Mouse (Mus musculus) layer of hippocampus, postnatal 10 days (tissue): ENCODE data around the gene Cd109. TPM values are rescaled to one million over a fixed set of nuclear protein-coding genes. Genes with fewer than 3 reads are reported as not detected.

Experiments used
- DNase-seq, 2 experiments: peaks; one replicate each; pipeline ENCODE4 v3.0.0; 2021; ENCODE audit warnings: low spot score in 2 of 2
- long read RNA-seq: library from polyadenylated mRNA; stranded (forward); transcript quantifications from one replicate; pipeline ENCODE4 v2.0.0, GENCODE M21; 2023
- total RNA-seq, 2 experiments: library from RNA; stranded (reverse); gene quantifications; 2 replicates each; pipeline ENCODE4 v1.2.3; 2021

The Cd109 gene
- total RNA-seq, result 1 to 10 TPM; 5.2 to 5.3 TPM
- long read RNA-seq, full-length matches to known transcripts, result 1 of 2 reads
- long read RNA-seq, partial matches to known transcripts, result 0 of 2 reads
- long read RNA-seq, other reads (novel, unspliced or antisense), result 1 of 2 reads

DNA sequence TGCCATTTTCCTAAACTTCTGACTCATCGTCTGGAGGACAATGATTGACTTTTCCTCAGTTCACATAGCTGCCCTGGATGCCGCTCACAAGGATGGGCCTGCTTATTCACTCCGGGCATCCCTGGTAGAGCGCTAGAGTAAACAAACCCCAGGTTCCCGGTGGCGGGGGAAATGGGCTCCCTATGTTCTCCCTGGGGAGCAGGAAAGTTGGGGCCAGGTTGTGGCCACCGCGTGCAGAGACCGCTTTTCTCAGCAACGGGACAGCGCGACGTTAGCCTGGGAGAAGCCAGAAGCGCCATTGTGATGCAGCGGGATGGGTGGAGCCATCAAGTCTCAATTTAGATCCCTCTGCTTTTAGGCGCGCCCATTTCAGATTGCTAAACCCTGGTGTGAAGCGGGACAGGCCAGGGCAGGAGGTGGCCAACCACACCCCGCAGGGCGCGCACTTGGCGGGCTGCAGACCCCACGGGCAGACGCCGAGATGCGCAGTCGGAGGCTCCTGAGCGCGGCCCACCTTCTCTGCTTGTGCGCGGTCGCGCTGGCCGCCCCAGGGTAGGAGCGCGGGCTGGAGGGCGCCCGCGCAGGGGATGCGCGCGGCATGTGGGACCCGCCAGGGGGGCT, at the start of gene Cd109:
Cd109 (plus strand) TSS at position 146 of the 621 bp plus-strand sequence.
- DNase-seq, result peak; percentile 28 to 31

DNA sequence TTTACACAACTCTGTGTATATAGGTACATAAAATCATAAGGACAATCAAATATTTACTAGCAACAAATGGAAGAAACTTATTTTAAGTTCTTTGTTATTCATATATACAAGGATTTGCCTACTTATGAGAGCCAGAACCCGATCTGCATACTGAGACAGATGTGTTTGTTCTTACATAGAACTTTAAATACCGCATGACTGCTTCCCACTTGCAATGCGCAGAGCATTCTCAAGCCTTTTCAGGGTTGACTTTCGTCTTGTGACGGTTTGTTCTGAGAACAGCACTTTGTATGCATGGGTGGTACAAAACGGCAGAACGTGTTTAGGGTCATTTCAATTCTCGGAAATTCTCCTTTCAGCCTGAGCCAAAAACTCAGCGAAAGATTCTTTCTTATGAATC, 45.4 kb upstream of the Cd109 start:
- DNase-seq, result no peak

DNA sequence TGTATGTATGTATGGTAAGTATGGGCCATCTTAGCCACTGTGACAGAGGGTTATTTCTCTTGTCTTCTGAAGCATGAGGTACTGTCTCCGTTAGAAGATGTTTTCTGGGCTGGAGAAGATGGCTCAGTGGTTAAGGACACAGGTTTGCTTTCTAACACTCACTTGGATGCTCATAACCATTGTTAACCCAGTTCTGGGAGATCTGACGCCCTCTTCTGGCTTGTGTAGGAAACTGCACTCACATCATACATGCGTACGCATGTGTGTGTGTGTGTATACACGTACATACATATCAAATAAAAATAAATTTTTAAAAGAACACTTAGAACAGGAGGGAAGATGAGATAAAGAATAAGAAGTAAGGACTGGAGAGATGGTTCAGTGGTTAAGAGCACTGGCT, 38.9 kb upstream of the Cd109 start:
- DNase-seq, result no peak

DNA sequence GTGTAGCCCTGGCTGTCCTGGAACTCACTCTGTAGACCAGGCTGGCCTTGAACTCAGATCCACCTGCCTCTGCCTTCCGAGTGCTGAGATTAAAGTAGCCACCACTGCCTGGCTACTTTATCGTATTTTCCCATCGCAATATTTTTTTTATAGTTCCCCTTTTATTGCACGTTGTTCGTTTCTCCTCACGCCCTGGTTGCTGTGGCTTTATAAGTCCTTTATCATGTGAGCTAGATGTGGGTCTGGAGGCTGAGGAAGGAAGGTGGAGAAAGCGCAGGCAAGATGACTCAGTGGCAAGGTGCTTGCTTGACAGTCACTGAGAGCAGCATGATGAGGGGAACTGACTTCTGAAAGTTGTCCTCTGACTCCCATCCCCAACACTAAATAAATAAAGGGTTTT, 36.5 kb upstream of the Cd109 start:
- no peak for DNase-seq

DNA sequence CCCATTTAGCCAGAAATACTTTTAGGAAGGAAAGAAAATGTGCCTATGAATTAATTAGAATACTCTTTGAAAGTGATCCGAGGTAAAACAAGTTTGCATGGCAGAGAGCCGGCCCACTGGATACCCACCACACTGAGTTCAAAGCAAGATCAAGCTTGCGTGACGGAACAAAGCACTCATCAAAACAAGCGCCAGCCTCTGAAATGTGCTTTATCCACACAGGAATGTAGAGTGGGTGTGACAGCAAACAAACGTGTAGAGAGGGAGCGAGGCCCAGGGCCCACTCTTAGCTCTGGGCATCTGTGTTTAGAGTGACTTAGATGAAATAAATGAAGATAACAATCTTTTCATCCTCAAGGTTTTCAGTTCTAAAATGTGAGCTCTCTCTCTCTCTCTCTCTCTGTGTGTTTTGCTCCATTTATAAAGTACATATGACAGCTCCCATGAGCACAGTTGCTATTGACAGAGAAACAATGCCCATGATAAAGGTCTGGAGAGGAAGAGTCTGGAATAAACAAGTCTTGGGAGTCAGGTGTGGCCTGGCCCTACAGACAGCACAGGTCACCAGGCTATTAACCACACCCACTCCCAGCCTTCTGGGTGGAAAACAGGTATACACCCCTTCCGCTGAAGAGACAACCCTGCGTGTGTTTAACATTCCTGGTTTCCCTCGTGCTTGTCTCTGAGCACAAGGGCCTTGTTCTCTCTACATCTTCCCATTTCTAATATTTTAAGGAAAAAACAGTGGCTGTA, 35.5 kb upstream of the Cd109 start:
- DNase-seq, result no peak

DNA sequence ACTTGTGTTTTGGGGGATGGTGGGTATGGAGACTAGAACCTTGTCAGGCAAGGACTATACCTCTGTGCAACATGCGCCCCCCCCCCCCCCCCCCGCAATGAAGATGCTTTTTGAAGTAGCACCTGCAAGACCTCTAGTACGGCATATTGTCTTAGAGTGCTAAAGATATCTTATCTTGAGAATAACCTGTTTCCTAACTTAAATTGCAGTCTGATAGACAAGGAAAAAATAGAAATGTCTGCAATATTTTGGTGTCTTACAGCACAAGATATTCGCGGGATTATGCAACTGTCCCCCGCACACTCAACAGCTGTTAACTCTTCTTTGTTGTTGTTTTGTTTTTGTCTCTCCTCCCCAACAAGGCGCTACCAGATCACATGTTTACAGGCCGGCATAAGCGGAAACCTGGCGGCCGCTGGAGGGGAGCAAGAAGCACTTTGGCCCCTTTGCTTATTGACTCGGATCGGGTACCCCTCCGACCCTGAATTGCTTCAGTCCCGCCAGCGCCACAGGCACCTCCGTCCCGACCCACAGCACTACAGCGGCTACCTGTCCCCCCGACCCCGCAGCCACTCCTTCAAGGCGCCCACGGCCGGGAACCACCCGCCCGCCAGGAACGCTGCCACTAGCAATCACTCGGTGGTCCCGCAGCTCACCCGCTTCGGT, 28.0 kb upstream of the Cd109 start:
- DNase-seq, result no peak

DNA sequence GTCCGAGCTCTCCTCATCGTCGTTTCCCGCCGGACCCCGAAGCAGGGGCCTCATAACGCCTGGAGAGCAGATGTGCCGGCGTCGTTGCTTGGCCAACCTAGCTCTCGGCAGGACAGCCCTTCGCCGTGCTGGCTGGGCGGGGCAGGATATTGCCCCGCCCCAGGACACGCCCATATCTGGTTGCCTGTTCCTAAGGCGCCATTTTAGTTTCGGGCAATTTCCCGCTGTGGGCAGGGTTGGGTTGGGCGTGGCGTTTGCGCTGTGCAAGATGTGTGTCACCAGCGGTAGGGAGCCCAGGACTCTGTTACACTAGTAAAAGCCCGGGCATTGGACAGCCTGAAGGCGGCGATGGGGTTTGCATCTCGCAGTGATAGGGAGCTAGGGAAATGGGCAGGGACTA, 27.4 kb upstream of the Cd109 start, which contains the start of gene Slc17a5:
Slc17a5 (minus strand) TSS at position 128 of the 400 bp plus-strand sequence.
- peak; percentile 90 to 92 for DNase-seq

DNA sequence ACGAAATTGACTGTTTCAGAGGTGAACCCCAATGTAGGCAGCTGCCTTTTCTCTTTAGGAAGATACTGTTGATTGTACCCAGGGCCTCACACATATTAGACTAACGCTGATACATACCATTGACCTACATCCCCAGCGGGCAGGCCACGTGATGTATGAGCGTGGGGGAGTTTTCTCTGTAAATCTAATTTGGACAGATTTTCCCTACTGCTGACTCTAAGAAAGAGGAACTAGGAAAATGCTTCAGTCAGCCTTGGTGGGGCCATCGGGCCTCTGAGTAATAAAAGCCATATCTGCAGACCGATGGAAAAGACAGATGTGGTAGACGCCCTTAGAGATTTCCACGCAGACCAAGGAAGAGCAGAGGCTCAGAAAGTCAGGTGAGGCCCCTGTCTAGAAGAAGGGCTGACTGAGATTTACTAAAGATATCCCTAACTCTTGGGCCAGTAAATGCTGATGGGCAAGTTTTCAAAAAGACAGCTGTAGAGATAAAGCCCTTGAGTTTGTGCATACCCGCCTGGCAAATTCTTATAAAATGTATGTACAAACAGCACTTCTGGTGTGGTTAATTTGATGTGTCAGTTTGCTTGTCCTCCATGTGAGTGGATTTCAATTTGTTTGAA, 26.8 kb upstream of the Cd109 start:
- DNase-seq, result no peak

DNA sequence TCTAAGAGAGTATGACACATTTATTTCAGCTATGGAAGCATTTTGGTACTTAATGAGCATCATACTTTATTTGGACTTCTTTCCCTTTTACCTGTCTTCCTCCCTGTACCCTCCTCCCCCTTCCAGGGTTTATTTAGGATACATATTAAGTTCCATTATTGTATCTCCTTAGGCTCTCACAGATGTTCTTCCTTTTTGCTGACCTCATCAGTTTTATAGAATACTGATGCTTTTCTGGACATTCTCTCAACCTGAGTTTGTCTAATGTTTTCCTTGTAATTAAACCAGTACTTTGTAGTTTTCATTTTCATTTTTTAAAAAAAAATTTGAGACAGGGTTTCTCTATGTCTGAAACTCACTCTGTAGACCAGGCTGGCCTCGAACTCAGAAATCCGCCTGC, 24.9 kb upstream of the Cd109 start:
- DNase-seq, result no peak

DNA sequence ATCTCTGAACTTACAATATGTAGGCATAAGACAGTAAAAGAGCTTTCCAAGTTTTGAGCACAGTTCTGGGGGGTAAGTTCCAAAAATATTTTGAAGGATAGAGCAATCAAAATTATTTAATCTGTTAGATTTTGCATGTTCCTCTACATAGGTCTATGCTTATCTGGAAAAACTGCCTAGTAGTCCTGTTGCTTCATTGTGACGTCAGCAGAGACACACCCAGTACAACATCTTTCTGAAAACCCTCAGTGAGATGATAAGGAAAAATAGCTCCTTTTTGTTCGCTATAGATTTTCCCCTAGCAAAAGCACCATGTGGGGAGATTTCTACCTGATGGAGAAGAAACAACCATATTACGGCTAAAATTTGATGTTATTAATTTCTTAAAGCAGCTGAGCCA, 20.1 kb upstream of the Cd109 start:
- DNase-seq, result no peak

DNA sequence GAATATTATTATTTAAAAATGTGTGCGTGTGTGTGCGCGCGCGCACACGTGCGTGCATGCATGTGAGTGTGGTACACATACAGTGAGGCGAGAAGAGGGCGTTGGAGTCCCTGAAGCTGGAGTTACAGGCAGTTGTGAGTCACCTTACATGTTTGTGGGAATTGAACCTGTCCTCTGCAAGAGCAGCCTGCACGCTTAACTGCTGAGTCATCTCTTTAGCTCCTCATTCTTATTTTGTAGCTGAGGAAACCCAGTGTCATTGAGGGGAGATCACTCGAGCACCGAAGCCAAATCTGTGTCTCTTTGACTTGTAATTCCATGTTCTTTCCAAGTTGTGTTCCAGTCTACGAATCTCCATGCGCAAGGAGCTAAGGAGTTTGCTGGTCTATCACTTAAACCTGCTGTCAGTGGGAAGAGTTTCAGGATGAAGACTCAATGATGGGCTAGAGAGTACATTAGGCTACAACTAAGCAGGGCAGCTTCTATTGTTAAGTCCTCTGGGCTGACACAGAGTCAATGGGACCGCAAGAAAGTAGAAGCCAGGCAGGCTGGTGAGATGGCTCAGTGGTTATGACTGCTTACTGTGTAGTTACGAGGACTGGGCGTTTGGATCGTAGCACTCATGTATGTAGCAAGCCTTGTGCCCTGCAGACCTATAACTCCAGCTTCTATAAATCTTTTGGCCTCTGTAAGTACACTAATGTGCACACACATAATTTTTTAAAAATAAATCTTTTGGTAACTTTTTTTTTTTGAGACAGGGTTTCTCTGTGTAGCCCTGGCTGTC, 19.4 kb upstream of the Cd109 start:
- DNase-seq, result no peak

DNA sequence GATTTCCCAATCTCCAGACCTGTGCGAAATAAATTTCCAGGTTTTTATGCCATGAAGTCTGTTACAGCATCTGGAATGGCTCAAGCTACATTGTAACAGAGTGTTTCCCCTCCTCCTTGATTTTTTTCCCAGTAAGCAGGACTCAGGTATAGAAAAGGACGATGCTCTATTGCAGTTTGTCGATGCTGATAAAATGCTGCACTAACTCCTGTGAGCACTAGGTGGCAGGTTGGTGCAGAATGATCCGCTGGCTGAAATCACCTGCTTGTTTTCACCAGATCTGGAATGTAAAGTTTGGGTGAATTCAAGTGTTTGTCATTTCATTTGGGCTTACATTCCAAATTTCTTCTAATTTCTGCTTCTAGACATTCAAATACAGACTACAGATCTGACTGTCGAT, 18.5 kb upstream of the Cd109 start:
- peak; percentile 56 to 58 for DNase-seq

DNA sequence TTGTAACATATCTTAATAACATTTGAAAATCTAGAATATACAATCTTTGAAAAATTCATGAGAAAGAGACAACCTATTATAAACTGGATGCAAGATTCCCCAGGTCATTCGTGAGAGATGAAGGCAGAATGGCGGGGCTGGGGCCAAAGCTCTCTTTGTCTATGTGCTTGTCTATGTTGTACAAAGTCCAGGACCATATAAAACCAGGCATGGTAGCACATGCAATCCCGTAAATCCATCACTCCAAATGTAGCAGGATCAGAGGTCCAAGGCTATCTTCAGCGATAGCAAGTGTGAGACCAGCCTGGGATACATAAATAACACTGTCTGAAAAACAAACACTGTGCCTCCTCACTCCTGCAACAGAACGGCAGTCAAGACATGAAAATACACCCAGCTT, 15.4 kb upstream of the Cd109 start:
- DNase-seq, result no peak

DNA sequence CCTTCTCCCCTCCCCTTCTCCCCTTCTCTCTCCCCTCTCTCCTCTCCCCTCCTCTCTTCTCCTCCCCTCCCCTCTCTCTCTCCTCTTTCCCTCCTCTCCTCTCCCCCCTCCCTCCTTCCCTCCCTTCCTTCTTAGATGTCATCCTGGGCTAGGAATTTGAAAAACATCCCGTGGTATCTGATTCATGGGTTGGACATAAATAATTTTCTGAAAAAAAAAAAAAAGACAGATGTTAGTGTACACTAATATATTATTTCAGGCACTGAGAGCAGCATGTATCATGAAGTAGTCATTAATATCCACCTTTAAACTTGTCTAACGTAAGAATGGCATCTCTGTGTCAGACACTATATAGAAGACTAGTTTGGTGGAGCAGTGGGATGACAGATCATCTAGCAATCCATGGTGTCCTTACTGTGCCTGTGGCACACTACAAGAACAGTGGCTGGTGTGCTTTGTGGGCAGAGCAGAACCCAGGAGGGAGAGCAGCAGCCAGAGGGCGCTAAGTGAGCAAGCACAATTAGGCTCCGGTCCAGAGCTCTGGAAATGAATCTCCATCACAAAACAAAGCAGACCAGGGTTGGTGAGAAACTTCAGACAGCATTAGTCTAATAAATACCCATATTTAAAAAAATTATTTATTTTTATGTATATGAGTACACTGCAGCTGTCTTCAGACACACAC, 14.2 kb upstream of the Cd109 start:
- DNase-seq, result peak; percentile 52 to 62

DNA sequence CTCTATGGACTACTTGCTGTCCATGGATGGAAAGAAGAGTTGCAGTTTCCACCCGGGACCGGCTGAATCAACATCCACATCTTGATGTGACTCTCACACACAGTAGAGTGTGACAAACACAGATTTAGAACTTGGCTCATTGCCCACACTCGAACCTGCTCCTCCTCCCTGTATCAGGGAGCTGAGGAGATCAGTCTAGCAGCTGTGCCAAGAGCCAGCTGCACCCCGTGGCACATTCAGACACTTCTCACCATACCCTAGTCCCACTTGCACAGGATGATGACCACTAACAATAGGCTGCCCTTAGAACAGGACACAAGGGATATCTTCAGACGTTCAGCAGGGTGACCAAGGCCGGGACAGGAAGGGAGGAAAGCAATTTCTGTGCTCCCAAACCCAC, 1.1 kb upstream of the Cd109 start:
- peak in 1 of 2 experiments; percentile 14 for DNase-seq

DNA sequence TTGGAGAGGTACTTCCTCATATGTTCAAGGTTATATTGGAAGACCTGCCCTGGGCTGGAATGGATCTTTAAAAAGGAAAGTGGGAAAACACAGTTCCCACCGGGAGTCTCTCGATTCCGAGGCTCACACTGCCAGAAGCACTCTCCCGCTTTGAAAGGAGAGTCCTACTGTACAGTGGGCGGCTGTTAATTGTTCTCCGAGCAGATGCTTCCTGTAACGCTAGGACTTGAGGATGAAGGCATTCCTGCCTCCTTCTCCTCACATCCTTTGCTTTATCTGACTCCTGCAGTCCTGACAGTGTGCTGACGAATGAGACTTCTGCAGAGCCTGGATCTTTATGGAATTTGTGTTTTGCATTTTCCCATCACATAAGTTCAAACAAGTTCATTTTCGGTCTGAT, 3.9 kb downstream of the Cd109 start:
- no peak for DNase-seq

DNA sequence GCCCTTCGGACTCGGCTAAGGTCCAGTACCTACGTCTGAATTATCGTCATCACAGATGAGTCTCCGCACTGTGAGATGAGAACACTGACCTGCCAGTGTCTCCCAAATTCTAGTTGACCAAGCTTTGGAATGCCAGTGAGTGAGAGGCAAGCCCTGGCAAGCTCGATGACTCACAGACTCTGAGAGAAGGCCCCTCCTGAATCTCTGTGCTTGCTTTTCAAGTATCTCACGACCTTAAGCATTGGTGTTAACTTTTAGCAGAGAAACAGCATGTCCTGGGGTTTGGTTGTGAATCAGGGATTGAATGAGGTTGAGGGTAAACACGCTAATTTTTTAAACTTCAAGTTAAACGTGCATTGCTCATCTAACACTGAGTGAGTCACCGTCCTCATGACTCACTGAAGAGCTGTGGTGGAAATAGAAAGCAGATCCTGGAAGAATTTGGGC, 8.0 kb downstream of the Cd109 start:
- no peak for DNase-seq

DNA sequence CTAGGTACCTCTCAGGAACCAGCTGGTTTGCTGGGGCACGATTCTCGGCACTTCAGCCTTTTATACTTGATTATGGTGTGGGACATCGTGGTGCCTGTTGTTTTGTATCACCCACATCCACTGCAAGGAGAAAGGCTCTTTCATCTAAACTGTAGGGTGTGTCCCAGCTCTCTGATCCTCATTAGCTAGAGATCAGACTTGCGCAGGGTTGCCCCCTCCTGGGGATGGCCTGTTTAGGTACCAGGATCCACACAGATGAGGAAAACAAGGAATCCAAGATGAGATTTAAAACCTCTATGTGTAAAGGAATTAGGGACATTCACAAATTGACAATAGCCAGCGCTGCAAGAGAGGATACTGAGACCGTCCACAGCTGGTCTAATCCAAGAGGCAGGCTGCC, 14.6 kb downstream of the Cd109 start:
- no peak for DNase-seq

DNA sequence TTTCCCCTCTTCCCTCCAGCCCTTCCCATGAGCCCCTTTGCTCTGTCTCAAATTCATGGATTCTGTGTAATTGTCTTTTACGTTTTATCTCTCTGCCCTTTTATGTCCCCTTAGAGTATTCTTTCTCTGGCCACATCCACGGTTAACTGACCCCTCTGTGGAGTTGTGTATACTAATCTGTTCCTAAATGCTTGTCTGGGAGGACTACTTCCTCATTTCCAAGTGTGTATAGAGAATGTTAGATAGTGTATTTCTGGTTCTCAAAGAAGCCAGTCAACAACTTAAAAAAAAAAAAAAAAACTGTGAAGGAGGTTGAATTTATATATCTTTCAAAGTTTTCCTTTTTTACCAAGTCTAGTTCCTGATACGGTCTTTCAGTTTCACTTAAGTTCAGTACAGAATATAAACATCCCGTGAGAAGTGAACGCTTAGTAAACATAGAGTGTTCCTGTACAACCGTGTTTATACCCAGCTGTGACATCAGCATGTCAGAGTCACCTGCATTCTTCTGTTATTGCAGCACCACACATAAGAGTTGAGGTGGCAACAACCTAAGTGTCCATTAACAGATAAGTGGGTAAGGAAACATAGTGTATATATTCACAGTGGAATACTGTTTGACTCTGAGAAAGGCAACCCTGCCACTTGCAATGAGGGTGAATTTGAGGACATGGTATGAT, 16.5 kb downstream of the Cd109 start:
- DNase-seq, result no peak

DNA sequence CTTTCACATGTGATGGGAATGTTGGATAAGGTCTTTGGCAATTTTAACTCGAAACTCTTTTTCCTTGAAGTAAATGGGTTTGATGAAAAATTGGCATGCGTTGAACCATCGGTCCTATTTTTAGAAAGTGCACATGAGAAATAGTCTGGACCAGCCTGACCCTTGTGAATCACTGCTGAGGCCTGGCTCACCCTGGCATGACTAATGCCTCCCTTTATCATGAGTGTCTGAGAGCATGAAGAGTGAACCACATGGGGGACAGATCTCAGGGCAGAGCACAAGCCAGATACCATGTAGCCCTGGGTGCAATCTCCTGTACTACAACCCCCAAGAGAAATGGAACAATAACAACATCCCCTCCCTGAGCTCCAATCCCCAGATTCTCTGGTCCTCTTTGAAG, 18.6 kb downstream of the Cd109 start:
- no peak for DNase-seq
